Mouse (Mus musculus) E14TG2a.4 (cell line): Measurements from ENCODE around the gene Gm11096.

Experiments used
- CTCF ChIP-seq: conservative IDR thresholded peaks from 2 replicates; pipeline ENCODE4 v1.5.1; 2014; ENCODE audit warnings: low read length
- NANOG ChIP-seq: IDR thresholded peaks from 2 replicates; pipeline ENCODE4 v1.6.1; 2014; ENCODE audit warnings: borderline replicate concordance, low read length, mixed read lengths

- TF ChIP-seq CTCF (no peak), NANOG (no peak)
Measured at GRCm38 (mm10) chr17:81404225-81404624, 37.3 kb upstream of the Gm11096 start.
